Mouse (Mus musculus): ENCODE results near the gene Nmral1.
A peak's percentile ranks its signal among the peaks of the same experiment; 100 is the strongest.
"Not testable (repeated sequence)": the region's sequence is repeated elsewhere in the genome, so short reads cannot be mapped to it uniquely, and the experiment has no call there.

Gene Nmral1

DNA sequence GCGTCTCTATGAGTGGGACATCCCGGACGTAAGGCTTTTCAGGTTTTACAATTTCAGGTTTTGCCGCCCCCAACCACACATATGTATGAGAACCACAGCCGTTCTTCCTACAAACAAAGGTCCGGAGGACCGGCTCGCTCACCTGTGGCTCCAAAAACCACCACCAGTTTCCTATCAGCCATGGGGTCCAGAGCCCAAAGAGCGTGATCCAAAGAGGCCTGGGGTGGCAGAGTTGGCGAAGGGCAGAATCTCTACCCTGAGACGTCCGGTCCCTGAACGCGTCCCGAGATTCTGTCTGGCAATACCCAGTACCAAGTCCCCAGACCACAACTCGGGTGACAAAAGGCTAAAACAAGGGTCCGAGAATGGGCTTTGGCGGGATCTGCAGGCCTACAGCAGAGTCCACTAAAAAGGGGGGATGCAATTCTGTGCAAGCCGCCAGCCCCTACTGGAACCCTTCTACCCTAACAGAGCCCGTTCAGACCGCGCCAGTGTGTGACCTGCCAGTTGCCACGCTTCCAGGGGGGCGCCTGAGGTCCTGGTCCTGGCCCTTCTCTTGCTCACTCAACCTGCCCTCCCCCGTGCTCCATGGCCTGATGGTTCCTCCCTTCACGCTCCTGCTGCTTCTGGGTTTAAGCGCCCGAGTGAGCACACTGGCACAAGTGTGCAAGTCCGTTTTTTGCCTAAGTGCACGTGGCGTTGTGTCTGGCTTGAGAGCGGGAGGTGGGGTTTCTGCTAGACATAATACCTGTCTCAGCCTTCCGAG lies at the start of gene Nmral1:
TSS of gene Nmral1 (minus strand) at position 604 of the 766 bp plus-strand sequence.
- DNase-seq: peak; percentile 74

DNA sequence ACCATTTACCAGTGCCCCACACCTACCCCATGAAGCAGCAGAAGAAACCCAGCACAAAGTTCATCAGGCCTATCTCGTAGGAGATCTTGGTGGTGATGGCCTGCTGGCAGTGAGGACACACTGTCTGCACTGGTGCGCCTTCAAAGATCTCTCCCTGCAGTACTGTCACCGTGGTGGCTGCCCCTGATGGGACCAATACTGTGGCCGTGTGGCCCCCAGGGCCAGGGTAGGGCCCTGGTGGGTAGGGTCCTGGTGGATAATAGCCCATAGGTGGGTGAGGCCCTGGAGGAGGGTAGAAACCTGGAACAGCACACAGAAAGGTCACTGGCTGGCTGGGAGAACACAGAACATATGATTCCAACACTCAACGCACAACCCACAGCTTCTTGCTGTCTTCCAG lies 49.6 kb upstream of the Nmral1 start:
- no peak for DNase-seq

DNA sequence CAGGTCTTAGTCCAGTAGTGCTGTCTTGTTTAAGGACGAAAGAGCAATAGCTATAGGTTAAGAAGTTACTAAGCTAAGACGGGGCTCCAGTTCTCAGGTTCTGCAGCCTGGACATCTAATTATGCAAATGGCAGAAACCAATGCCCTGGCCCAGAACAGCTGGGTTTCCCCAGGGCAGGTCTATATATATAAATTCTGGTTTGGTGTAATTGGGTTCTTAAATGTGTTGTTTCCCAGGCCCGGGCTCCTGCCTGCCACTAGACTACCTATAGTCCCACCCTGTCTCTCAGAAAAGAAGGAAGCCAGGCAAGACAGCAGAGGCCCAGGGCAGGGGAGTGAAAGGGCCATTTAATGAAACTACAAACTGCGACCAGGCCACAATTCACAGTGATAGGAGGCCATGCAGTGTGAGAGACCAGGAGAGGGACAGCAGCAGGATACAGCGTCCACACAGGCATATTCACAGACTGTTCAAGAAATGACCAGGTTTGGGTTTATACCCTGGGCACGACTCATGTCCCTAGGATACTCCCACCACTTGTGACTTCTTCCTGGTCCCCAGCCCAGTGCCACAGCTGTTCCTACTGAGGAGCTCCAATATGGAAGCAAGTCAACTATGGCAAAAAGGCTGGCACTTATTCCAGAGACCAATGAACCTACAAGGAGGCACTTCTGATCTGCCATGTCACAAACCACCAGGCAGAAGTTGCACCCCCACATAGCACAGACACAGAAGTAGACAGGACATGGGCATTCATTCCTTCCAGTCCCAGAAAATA lies 48.0 kb upstream of the Nmral1 start:
- no peak for DNase-seq

DNA sequence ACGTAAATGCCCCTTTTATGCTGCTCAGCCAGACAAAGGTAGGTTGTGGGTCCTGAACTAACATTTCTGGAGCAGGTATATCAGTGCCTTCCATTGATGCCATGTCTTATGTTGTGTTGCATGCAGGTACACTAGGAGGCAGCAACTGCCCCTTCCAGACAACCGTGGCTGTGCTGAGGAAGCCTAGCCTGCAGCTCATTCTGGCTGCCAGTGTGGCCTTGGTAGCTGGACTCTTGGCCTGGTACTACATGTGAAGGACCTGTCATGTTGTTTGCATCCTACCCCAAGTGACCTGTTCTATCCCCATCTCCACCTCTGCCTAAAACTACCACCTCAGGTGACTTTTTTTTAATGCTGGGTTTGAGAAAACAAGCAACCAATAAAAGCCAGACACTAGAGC lies 46.7 kb upstream of the Nmral1 start:
- no peak for DNase-seq

DNA sequence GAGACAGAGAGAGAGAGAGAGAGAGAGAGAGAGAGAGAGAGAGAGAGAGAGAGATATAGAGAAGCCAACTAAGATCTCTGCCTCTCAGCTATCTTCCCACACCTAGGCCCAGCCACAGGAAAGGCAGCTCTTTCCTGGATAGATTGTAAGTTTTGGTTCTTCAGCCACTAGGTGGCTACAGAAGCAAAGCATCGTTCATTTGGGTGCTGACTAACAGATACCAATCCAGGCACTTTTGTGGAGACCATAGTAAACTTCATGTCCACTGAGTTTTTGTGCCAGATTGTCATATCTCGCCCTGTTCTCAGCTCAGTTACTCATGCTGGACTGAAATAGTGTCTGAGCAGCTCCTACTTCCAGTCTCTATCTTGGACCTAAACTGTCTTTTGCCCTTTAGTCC lies 44.1 kb upstream of the Nmral1 start:
- DNase-seq: no peak

DNA sequence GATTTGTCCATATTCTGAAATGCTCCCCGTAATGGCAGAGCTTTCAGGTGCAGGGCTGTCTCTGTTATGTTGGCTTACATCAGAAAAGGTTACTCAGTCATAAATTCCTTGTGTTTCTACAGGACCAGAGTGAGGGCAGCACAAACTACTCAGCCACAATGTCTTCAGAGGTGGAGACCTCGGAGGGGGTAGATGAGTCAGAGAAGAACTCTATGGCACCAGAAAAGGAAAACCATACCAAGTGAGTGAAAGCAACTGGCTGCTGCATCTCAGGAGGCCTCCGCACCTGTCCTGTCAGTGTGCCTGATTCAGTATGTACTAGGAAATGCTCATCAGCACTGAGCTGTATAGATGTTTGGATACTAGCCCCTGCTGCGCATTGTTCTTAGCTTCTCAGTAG lies 43.3 kb upstream of the Nmral1 start:
- no peak for DNase-seq

DNA sequence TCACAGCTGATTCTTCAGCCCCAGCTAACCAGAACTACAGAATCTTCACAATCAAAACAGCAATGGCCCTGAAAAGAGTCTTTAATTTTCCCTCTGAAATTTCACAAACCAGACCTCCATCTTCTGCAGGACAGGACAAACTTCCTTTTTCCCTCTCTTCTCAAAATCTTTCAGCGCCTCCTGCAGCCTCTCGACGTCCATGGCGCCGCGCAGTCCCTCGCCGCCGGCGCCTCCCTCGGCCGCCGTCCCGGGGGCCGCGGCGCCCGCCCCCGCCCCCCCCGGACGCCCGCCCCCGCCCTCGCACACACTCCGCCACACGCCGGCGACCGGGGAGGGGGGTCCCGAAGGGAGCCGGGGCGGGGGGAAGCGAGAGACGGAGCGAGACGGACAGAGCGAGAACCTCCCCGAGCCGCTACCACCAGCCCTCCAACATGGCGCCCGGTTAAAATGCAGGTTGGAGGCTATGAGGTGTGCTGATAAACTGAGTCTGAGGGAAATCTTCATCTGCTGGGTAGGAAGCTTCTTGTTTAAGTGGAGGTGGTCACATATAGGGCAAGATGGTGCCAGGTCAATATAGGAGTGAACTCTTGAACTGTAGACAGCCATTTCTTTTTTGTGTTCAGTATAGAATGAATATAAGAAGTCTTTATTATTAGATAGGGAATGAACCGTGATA lies 37.6 kb upstream of the Nmral1 start:
- not testable (repeated sequence) for DNase-seq

DNA sequence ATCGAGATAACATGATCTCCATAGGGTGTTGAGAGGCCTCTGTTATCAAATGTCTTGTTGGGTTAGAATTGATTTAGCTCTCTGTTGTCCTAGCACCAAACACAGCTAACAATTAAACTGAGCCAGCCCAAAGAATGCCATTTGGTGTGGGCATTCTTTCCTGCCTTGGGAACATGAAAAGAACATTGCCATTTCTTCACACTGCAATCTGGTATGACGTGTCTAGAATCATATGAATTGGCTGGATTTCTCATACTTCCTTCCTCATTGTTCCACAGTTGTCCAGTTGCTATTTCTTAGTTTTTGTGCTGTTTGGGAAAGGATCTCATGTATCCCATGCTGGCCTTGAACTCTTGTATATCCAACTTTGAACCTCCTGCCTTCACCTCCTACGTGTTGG lies 34.9 kb upstream of the Nmral1 start:
- no peak for DNase-seq

DNA sequence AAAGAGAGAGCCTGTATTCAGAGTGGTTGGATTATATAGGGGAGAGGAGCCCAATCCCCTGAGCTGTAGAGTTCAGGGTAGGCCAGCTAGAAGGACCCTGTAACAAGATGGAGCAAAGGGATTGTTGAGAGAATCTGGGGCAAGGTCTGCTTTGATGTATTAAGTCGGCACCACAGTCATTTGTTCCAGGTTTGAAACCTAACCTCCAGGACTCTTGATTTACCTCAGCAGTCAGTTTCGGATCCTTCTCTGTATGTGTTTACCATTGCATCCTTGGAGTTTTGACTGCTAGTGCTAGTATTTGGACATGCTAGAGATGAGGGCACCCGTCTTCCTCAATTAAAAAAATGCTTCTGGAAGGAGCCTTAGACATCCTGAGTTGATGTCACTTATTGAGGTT lies 33.0 kb upstream of the Nmral1 start:
- no peak for DNase-seq

DNA sequence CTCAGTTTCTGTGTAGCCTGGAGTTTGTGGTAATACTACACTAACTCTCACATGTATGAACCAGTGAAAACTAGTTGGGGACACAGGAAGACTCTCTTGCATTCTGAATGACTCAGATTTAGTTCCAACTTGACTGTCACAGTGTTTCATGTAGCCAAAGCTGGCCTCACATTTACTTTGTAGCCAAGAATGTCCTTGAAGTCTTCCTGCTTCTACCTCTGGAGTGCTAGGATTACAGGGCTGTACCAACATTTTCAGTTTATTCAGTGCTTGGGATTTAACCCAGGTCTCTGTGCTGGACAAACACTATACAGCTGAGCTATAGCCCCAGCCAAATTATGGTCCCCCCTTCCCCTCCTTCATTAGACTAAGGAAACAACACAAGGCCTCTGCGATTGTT lies 23.0 kb upstream of the Nmral1 start:
- no peak for DNase-seq

DNA sequence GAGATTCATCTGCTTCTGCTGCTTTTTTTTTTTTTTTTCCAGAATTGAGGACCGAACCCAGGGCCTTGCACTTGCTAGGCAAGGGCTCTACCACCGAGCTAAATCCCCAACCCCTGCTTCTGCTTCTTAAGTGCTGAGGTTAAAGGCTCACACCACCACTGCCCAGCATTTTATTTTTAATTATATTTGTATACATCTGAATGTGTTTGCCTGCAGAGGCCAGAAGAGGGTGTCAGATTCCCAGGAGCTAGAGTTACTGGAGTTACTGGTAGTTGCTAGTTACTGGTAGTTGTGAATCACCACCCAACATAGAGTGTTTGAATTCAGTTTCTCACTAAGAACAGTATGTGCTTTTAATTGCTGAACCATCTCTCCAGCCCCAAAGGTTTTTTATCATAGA lies 20.8 kb upstream of the Nmral1 start:
- DNase-seq: no peak

DNA sequence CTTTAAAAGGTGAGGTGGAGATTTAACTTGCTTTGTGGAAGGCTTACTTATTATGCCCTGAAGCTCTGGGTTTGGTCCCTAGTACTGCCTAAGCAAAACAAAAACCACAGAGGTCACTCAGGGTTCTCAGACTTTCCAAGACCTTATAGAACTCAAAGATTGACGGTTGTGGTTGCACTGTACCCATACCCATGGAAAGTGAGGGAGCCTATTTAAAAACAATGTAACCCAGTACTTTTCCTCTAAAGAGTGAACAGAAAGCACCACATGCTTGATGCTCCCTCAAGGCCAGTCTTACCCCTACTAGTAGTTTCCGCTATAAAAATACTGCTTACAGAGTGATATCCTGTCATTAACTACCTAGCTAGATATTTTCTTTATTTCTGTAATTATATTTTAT lies 17.1 kb upstream of the Nmral1 start:
- no peak for DNase-seq

DNA sequence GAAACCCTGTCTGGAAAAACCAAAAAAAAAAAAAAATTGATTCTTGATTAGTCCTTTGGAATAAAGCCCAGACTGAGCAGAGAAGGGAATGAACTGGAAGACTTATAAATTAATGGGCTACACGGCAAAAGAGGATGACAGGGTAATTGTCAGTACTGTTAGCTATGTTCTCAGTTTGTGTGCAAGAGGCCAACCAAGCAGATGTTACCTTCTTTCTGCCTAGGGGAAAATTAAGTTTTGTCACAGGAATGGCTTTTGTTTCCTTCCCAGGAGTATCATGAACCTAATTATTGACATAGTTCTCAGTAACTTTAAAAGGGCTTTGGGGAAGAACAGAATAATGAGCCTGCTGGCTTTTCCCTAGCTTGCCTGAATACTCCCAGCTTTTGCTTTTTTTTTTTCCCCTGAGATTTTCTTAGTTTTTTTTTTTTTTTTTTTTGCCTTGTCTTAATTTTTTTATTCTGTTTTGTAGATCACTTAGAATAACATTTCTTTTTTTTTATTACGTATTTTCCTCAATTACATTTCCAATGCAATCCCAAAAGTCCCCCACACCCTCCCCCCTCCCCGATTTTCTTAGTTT lies 11.7 kb upstream of the Nmral1 start:
- DNase-seq: no peak

DNA sequence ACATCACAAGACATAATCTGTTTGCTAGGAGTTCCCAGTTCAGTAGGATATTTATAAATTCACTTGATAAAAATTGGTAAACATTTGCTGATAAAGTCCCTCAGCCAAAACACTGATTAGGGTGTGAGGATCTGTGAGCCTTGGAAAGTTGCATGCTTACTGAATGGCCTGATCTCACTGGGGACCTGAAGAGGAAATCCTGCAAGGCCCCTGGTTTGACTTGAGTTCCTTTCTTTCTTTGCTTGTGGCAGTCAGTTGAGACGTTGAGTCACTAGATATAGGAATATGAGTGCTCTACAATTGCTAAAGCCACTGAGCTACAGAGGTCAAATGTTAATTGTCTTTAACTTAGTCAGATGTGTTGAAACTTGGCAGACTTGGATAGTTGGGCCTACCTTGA lies 8.8 kb upstream of the Nmral1 start:
- DNase-seq: no peak

DNA sequence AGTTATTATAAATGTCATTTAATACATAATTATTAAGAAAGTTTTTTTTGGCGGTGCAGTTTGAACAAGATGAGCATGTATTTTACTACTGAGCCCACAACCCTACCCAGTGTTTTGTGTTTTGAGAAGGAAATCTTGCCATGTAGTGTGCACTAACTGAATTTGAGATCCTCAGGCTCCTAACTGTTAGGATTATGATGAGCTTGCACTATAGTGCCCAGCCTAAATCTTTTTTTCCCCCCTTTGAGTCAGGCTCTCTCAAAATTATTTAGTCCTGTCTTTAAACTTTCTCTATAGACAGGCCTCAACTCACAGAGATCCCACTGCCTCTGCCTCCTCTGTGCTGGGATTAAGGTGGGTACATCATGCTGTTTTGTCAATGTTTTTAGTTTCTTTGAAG lies 8.4 kb upstream of the Nmral1 start:
- DNase-seq: no peak

DNA sequence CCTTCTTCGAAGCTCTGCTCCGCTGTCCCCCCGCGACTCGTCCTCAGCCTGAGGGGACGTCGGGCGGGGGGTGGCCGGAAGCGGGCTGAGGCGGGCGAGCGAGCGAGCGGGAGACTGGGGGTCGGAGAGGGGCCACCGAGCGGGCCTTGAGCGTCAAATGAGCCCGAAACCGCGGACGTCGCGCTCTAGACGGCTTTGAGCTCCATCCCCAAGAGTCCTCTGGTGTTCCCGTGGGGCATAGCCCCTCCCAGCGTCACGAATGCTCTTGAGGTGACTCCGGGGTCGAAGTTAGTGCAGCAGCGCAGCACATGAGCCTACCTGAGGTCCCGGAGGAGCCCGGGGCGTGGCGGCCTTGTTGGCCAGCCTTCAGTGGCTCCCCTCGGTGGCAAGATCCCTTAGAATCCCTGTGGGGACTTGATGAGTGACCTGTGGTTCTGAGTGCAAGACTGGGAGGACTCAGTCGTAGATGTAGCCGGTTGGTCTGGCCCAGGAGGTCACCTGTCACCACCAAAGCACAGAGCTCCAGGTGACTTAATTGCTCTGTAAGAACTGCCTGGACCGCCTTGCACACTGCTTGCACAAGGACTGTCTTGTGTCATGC lies 7.5 kb upstream of the Nmral1 start:
- peak; percentile 50 for DNase-seq

DNA sequence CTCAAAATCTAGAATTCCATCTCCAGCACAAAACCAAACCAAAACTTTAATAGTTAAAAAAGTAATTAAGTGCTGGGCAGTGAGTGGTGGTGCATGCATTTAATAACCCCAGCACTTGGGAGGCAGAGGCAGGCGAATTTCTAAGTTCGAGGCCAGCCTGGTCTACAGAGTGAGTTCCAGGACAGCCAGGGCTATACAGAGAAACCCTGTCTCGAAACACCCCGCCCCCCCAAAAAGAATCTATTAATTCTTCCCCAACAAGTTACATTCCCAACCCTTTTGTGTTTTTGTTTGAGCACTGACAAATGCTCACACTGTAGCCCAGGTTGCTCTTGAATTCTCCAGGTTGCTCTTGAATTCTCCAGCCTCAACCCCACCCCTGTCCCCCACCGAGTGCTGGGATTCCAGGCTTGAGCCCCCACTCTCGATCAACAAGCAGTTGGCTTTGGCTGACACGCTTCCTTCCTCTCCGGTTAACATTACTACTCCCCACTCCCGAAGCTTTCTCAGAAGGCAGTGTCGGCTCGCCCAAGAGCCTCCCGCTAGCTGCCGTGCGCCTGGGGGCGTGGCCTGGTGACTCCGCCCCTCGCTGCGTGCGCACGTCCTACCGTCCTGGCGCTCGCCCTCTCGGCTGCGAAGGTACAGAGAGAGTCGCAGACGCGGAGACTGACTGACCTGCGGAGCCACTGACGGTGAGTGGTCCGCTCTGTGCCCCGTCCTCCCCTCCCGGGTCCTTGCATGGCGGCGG lies 6.8 kb upstream of the Nmral1 start, which contains the start of gene Hmox2:
TSS of gene Hmox2 (plus strand) at position 582 of the 748 bp plus-strand sequence.
- DNase-seq: peak; percentile 94

DNA sequence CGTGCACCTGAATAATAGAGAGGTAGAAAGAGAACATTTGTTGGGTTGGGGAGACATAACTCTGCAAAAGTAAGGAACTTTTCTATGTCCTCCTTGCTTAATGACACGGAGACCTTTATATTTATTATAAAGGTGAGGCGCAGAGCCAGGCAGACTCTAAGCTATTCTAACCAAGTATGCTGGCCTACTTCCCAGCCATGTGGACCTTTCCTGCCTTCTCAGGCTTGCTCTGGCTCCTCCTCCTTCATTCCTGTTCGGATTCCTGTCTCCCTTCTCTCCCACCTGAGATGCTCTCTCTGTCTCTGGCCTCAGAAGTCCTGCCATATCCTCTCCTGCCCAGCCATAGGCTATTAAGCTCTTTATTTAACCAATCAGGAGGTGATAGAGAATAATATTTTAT lies 6.1 kb upstream of the Nmral1 start:
- no peak for DNase-seq

DNA sequence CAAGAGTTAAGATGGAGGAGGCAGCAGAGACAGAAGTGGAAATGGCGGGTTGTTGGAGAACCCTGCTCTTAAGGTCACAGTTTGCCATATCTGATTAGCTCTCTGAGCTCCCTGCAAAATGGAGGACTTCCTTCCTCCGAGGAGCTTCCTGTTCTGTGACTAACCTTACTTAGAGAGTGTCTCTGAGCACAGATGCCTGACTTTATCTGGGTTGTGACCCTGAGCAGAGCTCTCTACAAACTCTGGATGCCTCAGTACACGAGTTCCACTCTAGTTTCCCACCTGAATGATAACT lies 3.7 kb upstream of the Nmral1 start:
- no peak for DNase-seq

DNA sequence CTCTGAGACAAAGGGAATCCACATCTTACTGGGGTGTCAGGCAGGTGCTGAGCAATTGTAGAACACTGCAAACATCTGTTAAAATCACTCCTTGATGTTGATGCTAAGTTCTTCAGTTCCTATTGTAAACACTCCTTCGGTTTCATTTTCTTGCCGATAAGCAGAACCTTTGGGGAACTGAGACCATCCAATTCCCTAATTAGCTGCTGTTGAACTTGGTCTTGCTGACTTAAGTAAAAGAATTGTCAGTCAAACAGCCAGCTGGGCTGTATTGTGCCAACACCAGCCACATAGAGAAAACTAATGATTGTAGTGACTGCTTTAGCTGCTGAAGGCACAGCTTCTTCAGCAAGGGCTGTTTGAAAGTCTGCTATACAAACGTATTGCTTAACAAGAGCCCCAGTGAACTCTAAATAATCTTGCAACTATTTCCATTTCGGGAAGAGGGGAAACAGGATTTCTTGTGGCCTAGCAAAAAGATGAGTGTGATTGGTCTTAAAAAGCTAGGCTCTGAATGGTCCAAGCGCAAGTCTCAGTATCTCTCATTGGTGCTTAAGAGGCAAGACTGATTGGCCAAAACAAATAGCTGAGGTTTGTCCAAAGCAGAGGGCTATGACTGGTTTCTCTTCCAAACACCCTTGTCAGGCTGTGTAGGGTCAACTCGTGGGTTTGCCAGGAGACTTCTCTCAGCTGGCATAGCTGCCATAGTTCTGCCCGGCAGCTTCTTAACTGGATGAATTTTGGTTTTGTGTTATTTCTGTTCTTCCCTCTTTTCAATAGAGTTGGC lies 3.2 kb upstream of the Nmral1 start:
- no peak for DNase-seq

DNA sequence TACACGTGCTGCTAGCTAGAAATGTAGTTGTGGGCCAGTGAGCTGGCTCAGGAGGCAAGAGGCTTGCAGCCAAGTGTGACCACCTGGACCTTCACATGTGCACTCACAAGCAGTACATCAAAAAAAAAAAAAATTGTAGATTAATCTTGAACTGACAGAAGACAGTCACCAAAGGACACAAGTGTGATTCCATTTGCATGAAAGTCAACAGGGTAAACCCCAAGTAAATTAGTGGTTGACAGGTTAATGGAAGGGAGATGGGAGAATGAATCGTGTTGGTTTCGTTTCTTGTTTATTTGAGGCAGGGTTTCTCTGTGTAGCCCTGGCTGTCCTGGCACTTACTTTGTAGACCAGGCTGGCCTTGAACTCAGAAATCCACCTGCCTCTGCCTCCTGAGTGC lies 1.3 kb downstream of the Nmral1 start:
- no peak for DNase-seq

Measured in cerebellum, adult 11 months (tissue).